Mouse (Mus musculus): ENCODE measurements around the gene Myo1f. TPM values are rescaled to one million over a fixed set of nuclear protein-coding genes. Genes with fewer than 3 reads are reported as not detected.

Myo1f gene
- total RNA-seq (2021): 1 to 10 TPM; 1.8 to 2.5 TPM

- intact Hi-C loops (cut with DNase I): no loop called here
- peak in 1 of 2 experiments; percentile 13 for DNase-seq (ENCODE audit: low spot score in 2 of 2)
These were observed at the start of gene Myo1f for GRCm38 (mm10) chr17:33555223-33555855. Gene Myo1f, plus strand, starts transcription at chr17:33555707.

GRCm38 (mm10) chr17:33508386-33508785, 47.1 kb upstream of the Myo1f start:
- no peak for DNase-seq (ENCODE audit: low spot score in 2 of 2)
- intact Hi-C loops (cut with DNase I): no loop called here

DNA sequence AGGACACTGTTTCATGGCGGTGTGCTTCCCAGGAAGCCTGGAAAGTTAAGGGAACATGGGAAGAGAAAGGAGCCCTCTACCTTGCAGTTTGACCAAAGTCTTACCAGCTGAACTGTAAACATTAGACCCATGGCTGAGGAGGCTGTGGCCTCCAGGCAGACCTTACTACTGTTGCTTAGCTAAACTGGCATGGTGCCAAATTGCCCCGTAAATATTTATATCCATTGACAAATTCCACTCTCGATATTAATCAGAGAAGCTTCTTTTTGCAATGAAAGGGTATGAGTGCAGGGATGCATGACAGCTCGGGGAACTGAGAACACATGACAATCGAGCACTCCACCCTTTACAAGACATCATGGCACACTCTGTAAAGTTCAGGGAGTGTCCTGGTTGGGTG, 45.3 kb upstream of the Myo1f start:
- intact Hi-C loops (cut with DNase I): no loop called here
- DNase-seq (ENCODE audit: low spot score in 2 of 2): no peak

DNA sequence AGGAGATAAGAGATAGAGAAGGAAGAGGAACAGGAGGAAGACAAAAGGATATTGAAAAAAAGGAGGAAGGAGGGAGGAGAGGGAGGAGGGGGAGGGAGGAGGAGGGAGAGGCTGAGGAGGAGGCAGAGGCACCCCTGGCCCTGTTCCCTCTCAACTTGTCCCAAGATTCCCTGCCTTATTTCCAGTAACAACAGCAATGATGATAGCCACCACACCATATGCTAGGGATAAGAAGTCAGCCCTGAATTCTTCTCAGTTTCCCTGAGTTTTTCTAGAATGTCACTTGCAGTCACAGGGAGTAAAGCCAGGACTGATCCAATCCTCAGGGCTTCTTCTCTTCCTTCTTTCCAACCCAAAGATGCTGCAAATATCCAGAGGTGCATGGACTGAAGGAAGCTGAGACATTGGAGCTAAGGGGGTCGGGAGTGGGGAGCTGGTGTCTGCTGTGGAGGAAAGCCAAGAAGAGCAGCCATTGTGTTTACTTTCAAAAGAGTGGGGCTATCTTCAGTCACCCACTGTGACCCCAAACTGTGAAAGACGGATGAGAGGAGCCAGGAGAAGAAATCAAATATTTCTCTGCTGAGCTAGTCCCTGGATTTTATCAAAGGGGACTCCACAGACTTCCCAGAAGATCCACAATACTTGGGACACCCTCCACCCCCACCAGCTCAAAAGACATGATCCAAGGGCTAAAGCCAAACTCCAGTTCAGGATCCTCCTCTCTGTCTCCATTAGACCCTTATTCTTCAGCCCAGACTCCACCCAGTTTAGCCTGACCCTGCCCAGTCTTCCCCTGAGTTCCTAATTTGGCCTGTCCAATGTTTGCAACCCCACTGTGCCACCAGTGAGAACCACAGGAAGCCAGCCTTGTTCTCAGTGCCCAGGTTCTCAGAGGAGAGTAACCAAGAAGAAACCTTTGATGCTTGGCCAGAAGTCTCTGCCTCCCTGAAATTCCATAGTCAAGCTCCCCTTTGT, 42.8 kb upstream of the Myo1f start:
- DNase-seq (ENCODE audit: low spot score in 2 of 2): no peak
- intact Hi-C loops (cut with DNase I): no loop called here

DNA sequence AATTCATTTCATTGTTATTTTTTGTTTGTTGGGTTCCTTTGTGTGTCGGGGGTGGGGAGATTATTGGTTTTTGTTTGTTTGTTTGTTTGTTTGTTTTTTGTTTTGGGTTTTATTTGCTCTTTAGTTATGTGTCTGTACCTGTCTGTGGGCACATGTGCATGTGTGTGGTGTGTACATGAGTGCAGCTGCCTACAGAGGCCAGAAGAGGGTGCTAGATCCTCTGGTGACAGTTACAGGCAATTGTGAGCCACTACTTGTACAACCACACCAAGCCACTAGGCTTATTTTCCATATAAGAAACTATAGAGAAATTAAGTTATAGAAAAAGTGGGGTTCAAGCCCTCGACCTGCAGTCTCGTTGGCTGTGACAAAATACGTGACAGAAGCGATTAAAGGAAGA, 41.6 kb upstream of the Myo1f start:
- intact Hi-C loops (cut with DNase I): no loop called here
- no peak for DNase-seq (ENCODE audit: low spot score in 2 of 2)

DNA sequence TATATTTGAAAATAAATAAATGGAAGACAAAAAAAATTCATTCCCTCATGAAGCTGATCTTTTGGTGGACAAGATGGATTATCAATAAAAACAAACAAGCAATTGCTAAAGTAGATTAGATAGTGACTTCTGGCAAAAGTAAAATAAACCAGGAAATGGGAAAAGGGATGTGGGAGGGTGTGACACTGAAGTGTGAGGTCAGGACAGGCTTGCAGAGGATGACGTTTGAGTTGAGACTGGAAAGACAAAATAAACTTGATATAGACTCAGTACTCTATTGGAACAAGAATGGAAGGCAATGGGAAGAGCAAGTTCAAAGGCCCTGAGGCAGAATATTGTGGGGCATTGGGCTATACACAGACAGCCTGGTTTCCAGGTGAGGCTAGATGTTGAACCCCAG, 35.1 kb upstream of the Myo1f start:
- no peak for DNase-seq (ENCODE audit: low spot score in 2 of 2)
- intact Hi-C loops (cut with DNase I): no loop called here

DNA sequence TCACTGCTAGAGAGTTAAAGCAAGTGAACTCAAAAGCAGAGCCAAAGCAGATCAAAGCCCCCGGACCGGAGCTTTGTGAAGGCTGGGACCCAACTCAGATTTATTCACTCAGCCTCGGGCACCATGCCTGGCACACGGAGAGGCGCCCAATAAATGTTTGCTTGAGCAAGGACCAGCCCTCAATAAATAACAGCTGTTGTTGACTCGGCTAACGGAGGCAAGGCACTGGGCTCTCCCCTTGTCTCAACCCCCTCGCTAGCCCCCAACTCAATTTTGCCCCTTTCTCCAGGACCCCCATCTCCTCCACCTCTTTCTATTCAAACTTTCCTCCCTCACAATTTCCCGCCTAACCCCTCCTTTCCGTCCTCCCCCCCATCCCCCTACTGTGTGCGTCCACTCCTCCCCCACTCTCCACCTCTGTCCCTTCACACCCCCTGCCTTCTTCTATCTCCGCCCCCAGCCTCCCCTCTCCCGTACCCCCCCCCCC, 32.0 kb upstream of the Myo1f start:
- intact Hi-C loops (cut with DNase I): no loop called here
- DNase-seq (ENCODE audit: low spot score in 2 of 2): no peak

DNA sequence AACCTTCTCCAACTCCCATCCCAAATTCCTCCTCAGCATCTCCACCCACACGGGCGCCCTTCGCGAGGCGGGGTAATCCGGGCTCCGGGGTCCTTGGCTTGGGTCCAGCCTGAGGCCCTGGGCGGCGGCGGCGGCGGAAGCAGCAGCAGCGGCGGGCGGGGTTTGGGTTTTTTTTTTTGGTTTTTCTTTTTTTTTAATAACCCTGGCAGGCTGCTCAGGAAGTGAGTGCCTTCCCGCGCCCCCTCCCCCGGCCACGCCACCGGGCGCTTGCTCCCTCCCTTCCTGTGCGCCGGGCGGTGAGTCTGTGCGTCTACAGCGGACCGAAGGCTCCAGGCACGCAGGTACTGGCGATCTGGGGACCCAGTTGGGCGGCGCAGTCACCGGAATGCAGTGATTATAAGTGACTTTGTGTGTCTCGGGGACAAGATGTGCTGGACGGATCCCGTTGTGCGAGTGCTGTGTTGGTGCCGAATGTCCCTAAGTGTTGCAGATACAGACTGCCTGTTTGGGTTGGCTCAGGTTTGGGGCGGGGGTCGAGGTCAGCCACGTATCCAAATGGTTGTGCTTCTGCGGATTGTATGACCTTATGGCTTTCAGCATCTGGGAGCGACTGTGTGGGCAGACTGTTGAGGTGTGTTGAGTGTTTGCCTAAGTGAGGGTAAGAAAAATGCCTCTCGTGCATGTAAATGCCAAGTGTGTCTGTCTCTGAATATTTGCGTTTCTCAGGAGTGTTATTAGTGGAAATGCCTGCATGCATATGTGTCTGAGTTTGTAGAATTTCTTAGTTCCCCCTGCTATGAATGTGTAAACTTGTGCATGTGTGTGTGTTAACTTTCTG, 31.4 kb upstream of the Myo1f start, which contains the start of gene Adamts10:
Gene Adamts10, plus strand, starts transcription at position 287 of the 838 bp plus-strand sequence.
- peak; percentile 50 to 54 for DNase-seq (ENCODE audit: low spot score in 2 of 2)
- intact Hi-C loops (cut with DNase I): no loop called here

DNA sequence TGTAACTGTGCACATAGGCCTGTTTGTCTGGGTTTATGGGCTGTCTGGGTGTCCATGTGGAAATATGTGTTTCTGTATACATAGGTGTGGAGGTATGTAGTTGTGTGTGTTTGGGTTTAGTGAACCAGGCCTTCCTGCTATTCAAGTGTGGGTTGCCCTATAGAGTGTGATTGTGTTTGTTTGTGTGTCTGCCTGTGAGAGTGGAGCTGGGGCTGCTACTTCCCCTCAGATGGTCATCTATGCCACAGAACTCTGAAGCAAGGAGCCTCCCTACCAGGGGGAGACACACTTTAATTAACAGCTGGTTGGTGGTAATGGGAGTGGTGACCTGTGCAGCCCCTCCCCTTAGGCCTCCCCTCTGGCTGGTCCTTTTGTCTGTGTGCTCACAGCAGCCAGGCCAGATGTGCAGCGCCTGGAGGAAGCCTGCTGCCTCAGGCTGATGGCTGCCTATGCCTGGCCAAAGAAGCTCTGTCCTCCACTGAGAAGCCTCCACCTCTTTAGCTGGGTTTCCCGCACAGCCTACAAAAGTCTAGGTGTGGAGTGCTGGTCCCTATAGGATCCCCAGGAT, 30.6 kb upstream of the Myo1f start:
- intact Hi-C loops (cut with DNase I): no loop called here
- DNase-seq (ENCODE audit: low spot score in 2 of 2): no peak

- intact Hi-C loops (cut with DNase I): no loop called here
- DNase-seq (ENCODE audit: low spot score in 2 of 2): no peak
These were observed 29.0 kb upstream of the Myo1f start for GRCm38 (mm10) chr17:33526506-33526905.

- no peak for DNase-seq (ENCODE audit: low spot score in 2 of 2)
- intact Hi-C loops (cut with DNase I): loop anchor here (2.0 kb wide), 1 partner anchor 100 kb away; no protein-coding TSS in a partner anchor
These were observed 16.3 kb upstream of the Myo1f start for GRCm38 (mm10) chr17:33539106-33539675.

- no peak for DNase-seq (ENCODE audit: low spot score in 2 of 2)
- intact Hi-C loops (cut with DNase I): loop anchor here (2.0 kb wide), 1 partner anchor 101 kb away; no protein-coding TSS in a partner anchor
These were observed 15.6 kb upstream of the Myo1f start for GRCm38 (mm10) chr17:33539878-33540277.

DNA sequence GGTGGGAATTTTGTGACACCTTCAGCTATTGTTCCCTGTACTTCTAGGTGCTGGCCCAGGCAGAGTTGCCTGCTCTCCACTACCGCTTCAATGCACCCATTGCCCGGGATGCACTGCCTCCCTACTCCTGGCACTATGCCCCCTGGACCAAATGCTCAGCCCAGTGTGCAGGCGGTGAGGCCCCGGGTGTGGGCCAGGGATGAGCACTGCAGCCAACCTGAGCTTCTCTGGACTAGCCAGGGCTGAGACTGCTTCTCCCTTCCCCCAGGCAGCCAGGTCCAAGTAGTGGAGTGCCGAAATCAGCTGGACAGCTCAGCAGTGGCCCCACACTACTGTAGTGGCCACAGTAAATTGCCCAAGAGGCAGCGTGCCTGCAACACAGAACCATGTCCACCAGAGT, 6.3 kb upstream of the Myo1f start:
- intact Hi-C loops (cut with DNase I): no loop called here
- DNase-seq (ENCODE audit: low spot score in 2 of 2): no peak

GRCm38 (mm10) chr17:33550388-33550787, 5.1 kb upstream of the Myo1f start:
- DNase-seq (ENCODE audit: low spot score in 2 of 2): no peak
- intact Hi-C loops (cut with DNase I): no loop called here

GRCm38 (mm10) chr17:33552113-33552512, 3.4 kb upstream of the Myo1f start:
- DNase-seq (ENCODE audit: low spot score in 2 of 2): no peak
- intact Hi-C loops (cut with DNase I): no loop called here

DNA sequence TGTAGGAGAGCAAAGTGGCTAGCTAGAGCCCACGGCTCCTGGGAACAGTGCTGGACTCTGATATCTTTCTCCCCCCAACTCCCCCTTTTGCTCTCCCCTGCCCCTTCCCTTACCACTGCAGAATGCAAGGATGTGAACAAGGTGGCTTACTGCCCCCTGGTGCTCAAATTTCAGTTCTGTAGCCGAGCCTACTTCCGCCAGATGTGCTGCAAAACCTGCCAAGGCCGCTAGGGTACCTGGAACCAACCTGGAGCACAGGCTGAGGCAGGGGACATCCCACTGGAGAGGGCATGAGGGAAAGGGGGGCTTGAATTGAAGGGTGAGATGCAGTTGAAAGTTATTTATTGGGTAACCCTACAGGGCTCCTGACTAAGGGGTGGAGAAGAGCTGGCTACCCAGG, 2.5 kb upstream of the Myo1f start:
- intact Hi-C loops (cut with DNase I): no loop called here

DNA sequence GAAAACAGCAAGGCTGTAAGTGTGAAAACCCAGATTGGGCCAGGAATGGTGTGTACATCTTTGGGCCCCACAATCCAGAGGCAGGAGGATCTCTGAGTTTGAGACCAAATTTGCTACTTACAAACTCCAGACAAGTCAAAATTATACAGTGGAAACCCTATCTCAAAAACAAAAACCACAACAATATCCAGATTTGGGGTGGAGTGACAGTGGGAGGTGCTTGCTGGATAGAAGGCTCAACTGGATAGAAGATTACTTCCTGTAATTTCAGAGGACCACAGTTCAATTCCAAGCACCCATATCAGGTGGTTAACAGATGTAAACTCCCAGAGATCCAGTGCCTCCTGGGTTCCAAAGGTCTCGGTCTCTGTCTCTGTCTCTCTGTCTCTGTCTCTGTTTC, 971 bp upstream of the Myo1f start:
- intact Hi-C loops (cut with DNase I): no loop called here
- DNase-seq (ENCODE audit: low spot score in 2 of 2): no peak

More for the DNA sequence above, 2.5 kb upstream of the Myo1f start:
- no peak for DNase-seq (ENCODE audit: low spot score in 2 of 2)

DNA sequence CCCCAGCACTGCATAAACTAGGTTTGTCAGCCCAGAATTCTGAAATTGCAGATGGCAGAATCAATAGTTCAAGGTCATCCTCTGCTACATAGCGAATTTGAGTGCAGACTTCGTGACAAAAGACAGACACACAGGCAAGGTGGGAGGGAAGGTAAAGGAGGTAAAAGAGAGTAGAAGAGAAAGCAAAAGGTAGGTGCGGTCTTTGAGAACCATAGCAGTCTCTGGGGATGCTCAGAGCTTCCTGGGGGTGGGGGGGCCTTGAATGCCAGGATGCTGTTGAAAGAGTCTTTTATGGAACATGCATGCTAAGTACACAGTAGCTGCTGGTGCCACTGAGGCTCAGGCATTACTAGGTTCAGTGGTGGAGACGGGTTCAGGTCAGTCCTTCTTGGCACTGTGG, 2.4 kb downstream of the Myo1f start:
- no peak for DNase-seq (ENCODE audit: low spot score in 2 of 2)
- intact Hi-C loops (cut with DNase I): no loop called here

- no peak for DNase-seq (ENCODE audit: low spot score in 2 of 2)
- intact Hi-C loops (cut with DNase I): no loop called here
These were observed 8.1 kb downstream of the Myo1f start for GRCm38 (mm10) chr17:33563527-33564076.
